Mouse (Mus musculus): ENCODE results near the gene Ttc7b. TPM values are rescaled to one million over a fixed set of nuclear protein-coding genes. Genes with fewer than 3 reads are reported as not detected.
A peak's percentile ranks its signal among the peaks of the same experiment; 100 is the strongest.

Ttc7b gene
- total RNA-seq, 2 experiments from 2014 or later, result 173 to 184 TPM

GRCm38 (mm10) chr12:100261761-100262160, 258.9 kb downstream of the Ttc7b start:
- Histone ChIP-seq H3K27ac (peak overlapping the region; percentile 90), H3K4me3 (no peak overlapping the region)
- no peak for DNase-seq (ENCODE audit: low spot score in 2 of 2)
- no peak for TF ChIP-seq CTCF (conservative IDR thresholded peaks at IDR 0.05)

- no peak overlapping the region for H3K27ac ChIP-seq
- H3K4me3 ChIP-seq, result no peak overlapping the region
- DNase-seq (ENCODE audit: low spot score in 2 of 2), result no peak
- no peak for TF ChIP-seq CTCF (conservative IDR thresholded peaks at IDR 0.05)
These were observed 260.5 kb downstream of the Ttc7b start for GRCm38 (mm10) chr12:100260151-100260550.

GRCm38 (mm10) chr12:100257779-100258178, 262.8 kb downstream of the Ttc7b start:
- TF ChIP-seq CTCF (conservative IDR thresholded peaks at IDR 0.05), result no peak
- no peak overlapping the region for H3K4me3 ChIP-seq
- no peak overlapping the region; the same call in 1 of the 2 replicates for H3K27ac ChIP-seq
- DNase-seq (ENCODE audit: low spot score in 2 of 2), result no peak

GRCm38 (mm10) chr12:100255441-100255949, 265.1 kb downstream of the Ttc7b start:
- H3K27ac ChIP-seq, result no peak overlapping the region
- no peak for DNase-seq (ENCODE audit: low spot score in 2 of 2)
- no peak overlapping the region for H3K4me3 ChIP-seq
- TF ChIP-seq CTCF (conservative IDR thresholded peaks at IDR 0.05), result no peak

- no peak for TF ChIP-seq CTCF (conservative IDR thresholded peaks at IDR 0.05)
- Histone ChIP-seq H3K27ac (peak overlapping the region; percentile 64; the same call in 1 of the 2 replicates), H3K4me3 (no peak overlapping the region)
- DNase-seq (ENCODE audit: low spot score in 2 of 2), result peak in 1 of 2 experiments; percentile 58
These were observed 266.2 kb downstream of the Ttc7b start for GRCm38 (mm10) chr12:100254471-100254870.

Other genes starting within 250 kb of the Ttc7b start
- gene Rps6ka5, start 206.2 kb upstream of the Ttc7b start, total RNA-seq (2021), result 10 to 100 TPM; 25.7 to 26.0 TPM

Measured in layer of hippocampus, adult 2 months (tissue).